Mouse (Mus musculus) hindbrain, embryonic 11.5 days (tissue): ENCODE data around the gene Klhl25. TPM values are rescaled to one million over a fixed set of nuclear protein-coding genes. Genes with fewer than 3 reads are reported as not detected.
A peak's percentile ranks its signal among the peaks of the same experiment; 100 is the strongest.
"Not testable (repeated sequence)": the region's sequence is repeated elsewhere in the genome, so short reads cannot be mapped to it uniquely, and the experiment has no call there.

Experiments
- ATAC-seq: fragments of 200-750 bp; cut with Nextera tagmentation; 2 replicates; pipeline ENCODE4 v1.8.0; 2017; ENCODE audit warnings: mild to moderate bottlenecking, moderate TSS enrichment, moderate library complexity; ENCODE audit not compliant: low FRiP score
- DNase-seq: peaks from one replicate; pipeline ENCODE4 v3.0.0-alpha.2; 2015; ENCODE audit warnings: low spot score
- H3K27ac ChIP-seq: fragments of 300-500 bp; sonication (generic); 2 replicates; pipeline ENCODE4 v1.5.1; 2014; ENCODE audit warnings: mild to moderate bottlenecking, low read depth, low read length
- H3K27me3 ChIP-seq: fragments of 300-500 bp; sonication (generic); 2 replicates; pipeline ENCODE4 v1.6.1; 2014; ENCODE audit warnings: mild to moderate bottlenecking, low read length, moderate library complexity, mixed read lengths; ENCODE audit not compliant: control insufficient read depth, insufficient read depth
- H3K36me3 ChIP-seq: fragments of 300-500 bp; sonication (generic); 2 replicates; pipeline ENCODE4 v1.6.1; 2014; ENCODE audit warnings: mild to moderate bottlenecking, low read length, moderate library complexity, mixed read lengths; ENCODE audit not compliant: control insufficient read depth, insufficient read depth
- H3K4me1 ChIP-seq: fragments of 300-500 bp; sonication (generic); replicated peaks from 2 replicates; pipeline ENCODE4 v1.6.1; 2014; ENCODE audit warnings: low read length, mixed read lengths; ENCODE audit not compliant: control insufficient read depth, insufficient read depth
- H3K4me2 ChIP-seq: fragments of 300-500 bp; sonication (generic); replicated peaks from 2 replicates; pipeline ENCODE4 v1.6.1; 2014; ENCODE audit warnings: mild to moderate bottlenecking, low read depth, low read length
- H3K4me3 ChIP-seq: fragments of 300-500 bp; sonication (generic); 2 replicates; pipeline ENCODE4 v1.5.1; 2014; ENCODE audit warnings: low read depth, low read length
- H3K9ac ChIP-seq: fragments of 300-500 bp; sonication (generic); 2 replicates; pipeline ENCODE4 v1.6.1; 2014; ENCODE audit warnings: low read depth, low read length
- H3K9me3 ChIP-seq: fragments of 300-500 bp; sonication (generic); 2 replicates; pipeline ENCODE4 v1.6.1; 2016; ENCODE audit warnings: low read length; ENCODE audit not compliant: control insufficient read depth
- WGBS: fragments of 180-500 bp; shearing (Covaris S2); extraction: QIAGEN DNeasy Blood & Tissue Kit; methylation state at CpG from one replicate; pipeline ENCODE4 v1.1.7; 2014; 5-methylcytosine and 5-hydroxymethylcytosine counted together
- polyA plus RNA-seq: library from polyadenylated mRNA; unstranded; fragments of >200 nt; fragmentation: Nextera tagmentation; extraction: Ambion mirVana; gene quantifications from 2 replicates; pipeline ENCODE4 v1.2.1, GENCODE M21; 2014

The Klhl25 gene
- polyA plus RNA-seq, 1 experiment from 2014 or later = 17.0 TPM

DNA sequence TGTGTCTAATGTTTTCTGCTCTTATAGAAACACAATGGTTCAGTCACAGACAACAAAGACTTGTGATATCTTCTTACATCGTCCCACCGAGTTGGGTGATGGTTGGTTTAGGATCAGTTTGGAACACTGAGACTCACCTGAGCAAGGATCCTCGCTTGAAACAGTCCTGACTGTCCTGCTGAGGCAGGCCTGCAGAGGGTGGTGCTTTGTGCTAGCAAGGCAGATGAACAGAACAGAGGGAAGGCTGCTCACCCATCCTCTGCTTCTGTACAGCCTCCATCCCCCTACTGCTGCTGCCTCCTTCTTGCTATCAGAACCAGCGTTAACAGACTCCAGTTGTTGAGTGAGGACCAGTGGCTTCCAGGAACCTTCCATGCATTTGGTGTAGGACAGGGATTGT lies 14.2 kb upstream of the Klhl25 start:
- not testable (repeated sequence) for ATAC-seq, H3K36me3 ChIP-seq, DNase-seq, H3K27me3 ChIP-seq, H3K4me2 ChIP-seq, H3K9me3 ChIP-seq, H3K27ac ChIP-seq, H3K9ac ChIP-seq, H3K4me3 ChIP-seq, H3K4me1 ChIP-seq
- 76% methylated on average over 3 of the region's 4 CpGs for WGBS

DNA sequence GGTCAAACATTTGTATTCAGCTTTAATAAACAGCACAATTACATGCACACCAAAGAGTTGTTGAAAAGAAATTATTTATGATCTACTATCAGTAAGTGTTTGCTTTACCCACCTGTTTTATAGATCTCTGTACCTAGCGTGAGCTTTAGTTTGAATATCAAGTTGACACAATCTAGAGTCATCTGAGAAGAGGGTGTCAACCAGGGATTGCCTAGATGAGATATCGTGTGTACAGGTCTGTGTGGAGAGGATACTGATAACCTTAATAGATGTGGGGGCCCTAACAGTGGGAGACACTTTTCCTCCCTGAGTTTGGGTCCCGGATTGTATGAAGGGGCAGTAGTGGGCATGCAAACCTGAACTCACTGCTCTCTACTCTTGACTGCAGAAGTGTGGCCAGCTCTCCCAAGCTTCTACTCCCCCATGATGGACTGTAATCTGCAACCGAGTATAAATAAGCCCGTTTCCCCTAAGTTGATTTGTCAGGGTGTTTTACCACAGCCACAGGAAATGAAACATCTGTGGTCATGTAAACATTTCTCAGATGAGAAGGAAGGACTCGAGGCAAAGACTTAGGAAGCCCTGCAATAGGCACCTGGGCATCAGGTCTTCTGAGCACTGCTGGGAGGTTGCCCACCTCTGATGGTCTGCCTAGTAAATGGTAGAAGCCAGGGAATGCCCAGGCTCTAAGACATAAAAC lies 13.0 kb upstream of the Klhl25 start:
- WGBS = 85% methylated on average over 3 of the region's 6 CpGs

DNA sequence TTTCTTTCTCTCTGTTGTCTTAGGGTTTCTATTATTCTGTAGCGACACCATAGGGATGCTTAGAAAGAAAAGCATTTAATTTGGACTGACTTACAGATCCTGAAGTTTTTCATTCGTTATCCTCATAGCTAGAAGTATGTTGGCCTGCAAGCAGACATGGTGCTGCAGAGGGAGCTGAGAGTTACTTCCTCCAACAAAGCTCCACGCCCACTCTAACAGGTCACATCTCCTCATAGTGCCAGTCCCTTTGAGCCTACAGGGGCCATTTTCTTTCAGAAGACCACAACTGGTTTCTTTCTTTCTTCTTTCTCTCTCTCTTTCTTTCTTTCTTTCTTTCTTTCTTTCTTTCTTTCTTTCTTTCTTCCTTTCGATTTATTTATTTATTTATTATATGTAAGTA lies 8.0 kb upstream of the Klhl25 start:
- 86% methylated on average over 4 of the region's 4 CpGs for WGBS

More for the DNA sequence above, 13.0 kb upstream of the Klhl25 start:
- not testable (repeated sequence) for DNase-seq, H3K36me3 ChIP-seq, H3K9me3 ChIP-seq, H3K9ac ChIP-seq, H3K4me1 ChIP-seq, H3K4me2 ChIP-seq, H3K27me3 ChIP-seq, ATAC-seq, H3K4me3 ChIP-seq, H3K27ac ChIP-seq

DNA sequence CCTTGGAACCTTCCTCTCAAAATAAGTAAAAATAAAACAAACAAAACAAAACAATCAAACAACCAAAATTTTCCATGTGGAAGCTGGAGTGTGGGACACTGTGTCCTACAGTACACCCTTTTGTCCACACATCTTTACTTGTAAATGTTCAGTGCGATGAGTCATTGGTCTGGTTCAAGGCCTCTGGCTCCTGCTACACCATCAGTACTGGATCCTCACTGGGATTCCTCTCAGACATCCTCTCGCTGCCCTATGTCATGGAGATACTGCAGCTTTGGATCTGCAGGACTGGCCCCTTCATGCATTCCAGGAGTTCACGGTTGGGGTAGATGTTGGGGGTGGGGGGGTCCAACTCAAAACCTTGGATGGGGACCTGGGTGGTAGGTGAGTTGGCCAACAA lies 5.8 kb upstream of the Klhl25 start:
- no peak for DNase-seq
- 94% methylated on average over 3 of the region's 3 CpGs for WGBS

More for the DNA sequence above, 8.0 kb upstream of the Klhl25 start:
- H3K9me3 ChIP-seq = no peaks in the 10 kb centered on the region
- no peak for DNase-seq
- H3K4me2 ChIP-seq = no peak overlapping the region
- no peak for ATAC-seq
- H3K4me1 ChIP-seq = no peaks in the 10 kb centered on the region
- H3K27me3 ChIP-seq = no peaks in the 10 kb centered on the region
- no peak overlapping the region for H3K9ac ChIP-seq
- H3K4me3 ChIP-seq = no peak overlapping the region
- no peak overlapping the region for H3K27ac ChIP-seq
- no peaks in the 10 kb centered on the region for H3K36me3 ChIP-seq

DNA sequence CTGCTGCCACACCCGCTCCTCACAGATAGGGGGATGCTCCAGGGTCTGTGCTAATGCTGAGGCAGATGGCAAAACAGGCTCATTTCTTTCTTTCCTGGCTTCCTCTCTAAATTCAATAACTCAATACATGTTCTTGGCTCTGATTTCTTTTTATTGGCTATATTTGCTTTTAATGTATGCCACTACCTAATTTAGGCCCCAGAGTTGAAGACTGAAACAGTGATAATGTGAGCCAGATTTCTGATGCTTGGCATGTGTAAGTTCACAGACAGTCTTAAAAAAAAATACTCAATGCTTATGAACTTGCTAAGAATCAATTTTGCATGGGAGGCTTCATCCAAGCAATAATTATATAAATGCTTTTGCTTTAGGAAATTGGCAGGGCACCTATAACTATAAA lies 2.2 kb upstream of the Klhl25 start:
- Histone ChIP-seq H3K9ac (no peak overlapping the region), H3K4me1 (peaks cover 4% of the 10 kb centered on the region; the same call in 1 of the 2 replicates), H3K27ac (no peak overlapping the region), H3K36me3 (no peaks in the 10 kb centered on the region), H3K4me2 (no peak overlapping the region), H3K9me3 (no peaks in the 10 kb centered on the region), H3K27me3 (no peaks in the 10 kb centered on the region), H3K4me3 (no peak overlapping the region)
- DNase-seq = no peak
- ATAC-seq = no peak
- WGBS = 100% methylated on average over 1 of the region's 1 CpGs

More for the DNA sequence above, 5.8 kb upstream of the Klhl25 start:
- Histone ChIP-seq H3K27me3 (no peaks in the 10 kb centered on the region), H3K27ac (no peak overlapping the region), H3K4me3 (no peak overlapping the region), H3K9me3 (no peaks in the 10 kb centered on the region), H3K9ac (no peak overlapping the region), H3K4me2 (no peak overlapping the region), H3K4me1 (no peaks in the 10 kb centered on the region), H3K36me3 (no peaks in the 10 kb centered on the region)
- no peak for ATAC-seq

DNA sequence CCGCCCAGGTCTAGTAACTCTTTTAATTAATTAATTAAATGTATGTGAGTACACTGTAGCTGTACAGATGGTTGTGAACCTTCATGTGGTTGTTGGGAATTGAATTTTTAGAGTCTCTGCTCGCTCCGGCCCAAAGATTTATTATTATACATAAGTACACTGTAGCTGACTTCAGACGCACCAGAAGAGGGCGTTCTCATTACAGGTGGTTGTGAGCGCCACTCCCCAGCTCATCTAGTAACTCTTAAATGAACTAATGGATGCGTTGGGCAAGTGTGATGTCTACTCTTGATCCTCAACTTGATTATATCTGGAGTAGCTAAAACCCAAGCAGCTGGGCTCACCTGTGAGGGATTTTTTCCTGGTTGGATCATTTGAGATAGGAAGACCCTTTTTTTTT lies 1.2 kb upstream of the Klhl25 start:
- DNase-seq (no peak), ATAC-seq (no peak)
- 50% methylated on average over 7 of the region's 7 CpGs for WGBS
- no peak overlapping the region for H3K4me2 ChIP-seq
- H3K9ac ChIP-seq = no peak overlapping the region
- peaks cover 4% of the 10 kb centered on the region; the same call in 1 of the 2 replicates for H3K4me1 ChIP-seq
- H3K36me3 ChIP-seq = no peaks in the 10 kb centered on the region
- no peak overlapping the region for H3K4me3 ChIP-seq
- H3K9me3 ChIP-seq = no peaks in the 10 kb centered on the region
- H3K27me3 ChIP-seq = no peaks in the 10 kb centered on the region
- H3K27ac ChIP-seq = no peak overlapping the region

DNA sequence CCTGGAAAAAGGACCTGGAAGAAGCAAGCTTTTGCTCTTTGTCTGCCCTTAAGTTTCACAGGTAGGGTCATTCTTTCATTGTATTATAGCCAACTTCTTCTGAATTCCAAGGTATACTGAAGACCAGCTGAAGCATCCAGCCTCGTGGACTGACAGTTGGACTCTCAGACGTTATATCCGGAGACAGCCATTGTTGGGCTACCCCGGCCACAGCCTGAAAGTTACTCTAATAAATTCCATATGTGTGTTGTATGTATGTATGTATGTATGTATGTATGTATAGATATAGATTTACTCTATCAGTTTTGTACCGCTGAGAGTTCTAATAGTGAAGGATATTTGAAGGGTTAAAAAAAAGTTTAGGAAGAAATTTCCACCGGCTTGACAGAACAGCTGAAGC lies 621 bp upstream of the Klhl25 start:
- DNase-seq (no peak), ATAC-seq (peak; percentile 0; the same call in 1 of the 2 replicates)
- H3K36me3 ChIP-seq = no peaks in the 10 kb centered on the region
- peak overlapping the region; percentile 67 for H3K9ac ChIP-seq
- WGBS = 16% methylated on average over 6 of the region's 6 CpGs
- H3K27ac ChIP-seq = 0 out of 2 replicates have a peak overlapping the region, but pooled peaks have one; percentile 39
- H3K4me1 ChIP-seq = peaks cover 4% of the 10 kb centered on the region; the same call in 1 of the 2 replicates
- H3K27me3 ChIP-seq = no peaks in the 10 kb centered on the region
- no peaks in the 10 kb centered on the region for H3K9me3 ChIP-seq
- H3K4me2 ChIP-seq = peak overlapping the region; percentile 72
- H3K4me3 ChIP-seq = peak overlapping the region; percentile 61

DNA sequence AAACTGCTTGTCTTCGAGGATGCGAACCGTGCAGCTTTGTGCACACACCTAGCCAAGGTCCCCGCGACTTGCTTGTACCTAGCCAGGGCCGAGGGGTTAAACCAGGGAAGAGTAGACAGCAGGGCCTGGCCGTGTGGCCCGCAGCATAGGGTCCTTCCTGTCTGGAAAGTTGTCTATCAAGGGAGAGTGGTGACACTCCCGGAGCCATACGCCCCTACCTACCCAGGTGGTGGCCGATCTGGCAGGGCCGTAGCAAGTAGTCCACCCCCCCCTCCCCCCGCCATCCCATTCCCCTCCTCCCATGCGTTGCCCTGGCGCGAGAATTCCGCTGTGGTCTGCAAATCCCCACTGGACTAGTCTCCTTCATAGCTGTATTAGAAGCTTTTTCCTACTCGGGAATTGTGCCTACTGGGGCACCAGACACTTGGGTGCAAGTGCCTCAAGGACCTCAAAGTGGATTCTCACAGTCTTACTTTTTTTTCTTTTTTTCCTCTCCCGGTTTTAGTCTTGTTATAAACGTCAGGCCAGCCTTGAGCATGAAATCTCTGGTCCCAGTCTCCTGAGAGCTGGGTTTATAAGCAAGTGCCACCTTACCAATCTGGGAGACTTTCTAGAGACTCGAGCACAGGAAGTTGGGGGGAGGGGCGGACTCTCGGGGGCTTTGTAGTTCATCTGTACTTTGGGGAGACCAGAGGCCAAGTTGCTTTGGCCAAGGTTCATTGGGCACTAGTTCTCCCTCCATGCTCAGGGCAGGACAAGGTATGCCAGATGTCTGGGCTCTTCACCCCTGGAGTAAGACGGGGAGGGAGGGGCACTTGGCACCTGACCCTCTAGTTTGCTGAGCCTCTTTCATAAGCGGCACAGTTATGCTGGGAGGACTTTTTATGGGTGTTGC lies 913 bp downstream of the Klhl25 start:
- Histone ChIP-seq H3K4me2 (peak overlapping the region; percentile 72), H3K4me3 (peak overlapping the region; percentile 61), H3K36me3 (no peaks in the 10 kb centered on the region), H3K4me1 (peaks cover 7% of the 10 kb centered on the region), H3K9ac (peak overlapping the region; percentile 67), H3K9me3 (no peaks in the 10 kb centered on the region), H3K27ac (peak overlapping the region; percentile 49; the same call in 1 of the 2 replicates), H3K27me3 (no peaks in the 10 kb centered on the region)
- ATAC-seq = peak; percentile 63
- WGBS = 2% methylated on average over 21 of the region's 25 CpGs
- peak; percentile 39 for DNase-seq
